Mouse (Mus musculus) skeletal muscle tissue, adult 2 months (tissue): ENCODE measurements around the gene Siah1a.

Experiments
- DNase-seq: peaks from one replicate; pipeline ENCODE4 v3.0.0-alpha.2; 2012; ENCODE audit warnings: low read depth, low spot score

Siah1a gene

DNA sequence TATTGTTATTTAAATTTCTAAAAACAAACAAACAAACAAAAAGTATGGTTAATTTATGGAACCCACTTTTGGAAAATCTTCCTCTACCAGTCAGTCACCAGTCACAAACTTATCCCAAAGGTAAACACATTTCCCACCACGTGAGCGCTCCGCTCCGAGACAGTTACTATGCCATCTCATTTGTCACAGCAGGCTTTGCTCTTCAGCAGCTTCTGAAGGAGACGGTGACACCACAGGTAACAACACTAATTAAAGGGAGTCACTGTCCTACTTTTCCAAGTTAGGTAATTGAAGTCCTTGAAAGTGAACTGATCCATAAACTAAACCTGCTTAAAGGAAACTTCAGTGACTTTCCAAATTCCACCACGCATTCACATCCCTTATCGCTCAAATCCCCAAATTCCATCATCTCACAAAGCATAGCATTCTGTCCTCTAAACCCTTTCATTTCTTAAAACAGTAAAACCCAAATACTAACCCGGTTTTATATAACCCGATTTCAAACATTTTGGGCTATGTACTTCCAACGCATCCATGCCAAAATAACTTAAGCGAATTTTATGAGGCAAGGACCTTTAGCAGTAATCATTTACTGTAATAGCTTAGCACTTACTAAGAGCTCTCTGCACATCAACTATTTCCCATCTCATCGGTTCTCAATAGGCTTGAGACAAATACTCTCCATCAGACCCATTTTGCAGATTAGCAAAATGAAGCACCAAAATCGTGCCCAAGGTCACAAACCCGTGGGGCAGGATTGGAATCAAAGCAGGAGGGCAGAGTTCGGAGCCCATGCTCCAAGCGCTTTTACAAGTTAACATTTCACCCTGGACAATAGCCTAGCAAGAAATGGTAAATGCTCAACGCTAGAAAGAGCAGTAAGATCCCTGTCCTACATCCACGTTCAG, 1.2 kb downstream of the Siah1a start:
- DNase-seq: no peak

DNA sequence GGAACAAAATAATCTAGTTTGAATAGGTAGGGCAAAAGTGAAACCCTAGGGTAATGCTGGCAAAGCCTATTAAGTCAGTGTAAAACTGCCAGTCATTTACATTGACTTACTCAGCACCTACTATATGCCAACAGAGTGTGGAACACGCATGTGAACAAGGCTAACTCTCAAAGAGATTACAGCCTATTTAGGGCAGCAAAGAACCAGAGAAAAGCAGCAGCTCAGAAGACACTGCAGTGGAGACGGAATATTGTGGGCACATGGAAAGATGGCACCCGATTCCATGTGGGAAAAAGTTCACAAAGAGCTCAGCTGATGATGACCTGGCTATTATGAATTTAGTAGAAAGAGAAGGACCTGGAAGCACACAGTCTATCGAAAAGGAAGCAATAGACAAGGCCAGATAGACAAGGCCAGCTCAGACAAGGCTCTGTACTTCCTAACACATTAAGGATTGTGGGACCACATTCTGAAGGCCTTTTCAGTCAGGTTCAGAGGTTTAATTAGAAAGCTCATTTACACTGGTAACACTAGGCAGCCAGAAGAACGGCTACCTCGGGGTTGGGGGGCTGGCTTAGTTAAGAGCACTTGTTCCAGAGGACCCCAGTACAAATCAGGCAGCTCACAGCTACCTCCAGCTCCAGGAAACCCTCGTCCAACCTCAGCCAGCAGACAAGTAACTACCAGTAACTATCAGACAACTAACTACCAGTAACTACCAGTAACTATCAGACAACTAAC, 3.0 kb downstream of the Siah1a start:
- DNase-seq: no peak

- DNase-seq: no peak
These were observed 4.1 kb downstream of the Siah1a start for GRCm38 (mm10) chr8:86741627-86742026.

DNA sequence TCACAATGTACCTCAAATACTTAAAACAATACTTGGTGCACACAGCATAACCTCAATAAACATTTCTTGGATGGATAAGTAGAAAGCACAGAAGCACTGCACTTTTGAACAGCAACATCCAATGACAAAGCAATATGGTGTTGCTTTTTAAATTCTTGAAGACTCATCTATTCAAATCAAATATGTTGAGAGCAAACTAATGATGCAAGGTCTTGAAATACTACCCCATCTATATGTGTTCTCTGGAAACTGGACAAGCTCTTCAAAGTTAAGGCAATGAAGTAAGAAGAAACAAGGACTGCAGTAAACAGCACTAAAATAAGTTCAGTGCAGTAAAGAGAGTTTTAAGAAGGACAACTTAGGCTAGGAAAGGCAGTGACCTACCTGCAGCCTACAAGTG, 4.8 kb downstream of the Siah1a start:
- DNase-seq: no peak

DNA sequence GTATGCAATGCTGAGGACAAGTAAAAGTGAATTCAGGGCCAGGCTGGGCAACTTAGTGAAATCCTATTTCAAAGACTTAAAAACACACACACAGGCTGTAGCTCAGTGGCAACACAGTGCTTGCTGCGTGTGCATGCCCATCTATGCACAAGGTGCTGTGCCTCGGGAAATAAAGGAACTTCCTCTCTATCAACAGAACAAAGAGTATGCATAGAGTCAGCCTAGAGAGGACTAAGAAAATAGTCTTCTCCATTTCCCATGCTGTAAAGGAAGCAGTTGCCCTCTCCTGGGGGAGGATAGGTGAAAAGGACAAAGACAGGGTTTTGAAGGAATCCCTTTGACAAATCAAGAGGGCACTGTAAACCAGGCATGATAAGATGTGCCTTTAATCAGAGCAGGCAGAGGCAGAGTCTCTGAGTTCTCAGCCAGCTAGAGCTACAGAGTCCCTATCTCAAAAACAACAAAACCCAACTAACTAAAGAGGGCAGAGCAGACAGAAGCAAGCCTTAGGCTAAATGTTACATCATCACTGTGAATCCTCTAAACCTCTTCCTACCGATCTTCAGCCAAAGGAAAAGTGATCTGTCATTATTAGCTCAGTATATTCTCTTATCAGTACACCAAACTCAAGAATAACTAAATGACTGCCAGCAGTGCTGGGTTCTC, 10.2 kb downstream of the Siah1a start:
- no peak for DNase-seq

DNA sequence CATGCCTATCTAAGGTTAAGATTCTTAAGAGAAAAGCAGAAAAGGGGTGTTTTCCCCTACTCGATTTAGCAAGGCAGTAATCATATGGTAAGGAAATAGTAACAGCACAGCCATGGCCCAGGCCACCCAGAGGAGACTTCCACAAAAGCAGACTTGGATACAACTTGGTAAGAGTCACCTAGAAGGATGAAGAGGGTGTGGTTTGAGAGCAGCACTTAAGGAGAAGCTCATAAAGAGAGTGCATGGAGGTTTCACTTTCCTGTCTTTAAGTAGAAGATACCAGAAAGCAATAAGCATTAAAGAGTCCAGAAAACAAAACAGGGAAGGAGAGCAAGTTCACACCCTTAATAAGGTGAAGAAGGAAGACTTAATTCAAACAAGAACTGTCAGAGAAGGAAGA, 10.8 kb downstream of the Siah1a start:
- DNase-seq: no peak

DNA sequence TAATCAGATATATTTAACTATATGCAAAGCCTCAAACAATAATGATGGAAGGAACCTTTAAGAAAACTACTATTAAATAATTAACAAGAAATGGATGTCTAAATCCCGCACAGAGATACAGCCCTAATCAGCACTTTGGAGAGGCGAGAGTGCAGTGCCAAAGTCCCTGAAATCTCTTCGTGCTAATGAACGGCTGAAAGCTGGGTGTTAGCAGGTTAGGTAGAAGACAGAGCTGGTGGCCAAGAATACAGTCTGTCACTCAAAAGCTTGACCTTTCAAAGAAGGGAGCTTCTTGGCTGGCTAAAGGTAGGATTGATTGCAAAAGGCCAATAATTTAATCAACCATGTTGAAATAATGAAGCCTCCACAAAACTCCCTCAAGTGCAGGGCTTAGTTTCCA, 11.6 kb downstream of the Siah1a start:
- no peak for DNase-seq

GRCm38 (mm10) chr8:86730860-86731259, 14.9 kb downstream of the Siah1a start:
- no peak for DNase-seq

DNA sequence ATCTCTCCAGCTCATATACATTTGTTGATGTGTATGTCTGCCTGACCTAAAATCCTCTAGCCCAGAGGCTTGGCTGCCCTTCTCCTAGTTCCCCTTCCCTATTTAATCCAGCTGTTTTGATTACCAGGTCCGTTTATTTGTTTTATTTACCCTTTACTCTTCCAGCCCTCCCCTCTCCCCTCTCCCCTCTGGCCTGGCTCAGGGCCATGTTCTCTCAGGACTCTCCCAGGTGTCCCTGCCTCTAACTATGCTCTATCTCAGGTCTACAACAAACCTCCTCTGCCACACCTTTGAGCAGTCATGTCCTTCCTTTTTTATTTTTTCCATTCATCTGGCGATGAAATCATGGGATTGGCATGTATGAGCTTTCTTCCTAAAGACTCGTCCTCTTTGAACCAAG, 15.4 kb downstream of the Siah1a start:
- DNase-seq: no peak

DNA sequence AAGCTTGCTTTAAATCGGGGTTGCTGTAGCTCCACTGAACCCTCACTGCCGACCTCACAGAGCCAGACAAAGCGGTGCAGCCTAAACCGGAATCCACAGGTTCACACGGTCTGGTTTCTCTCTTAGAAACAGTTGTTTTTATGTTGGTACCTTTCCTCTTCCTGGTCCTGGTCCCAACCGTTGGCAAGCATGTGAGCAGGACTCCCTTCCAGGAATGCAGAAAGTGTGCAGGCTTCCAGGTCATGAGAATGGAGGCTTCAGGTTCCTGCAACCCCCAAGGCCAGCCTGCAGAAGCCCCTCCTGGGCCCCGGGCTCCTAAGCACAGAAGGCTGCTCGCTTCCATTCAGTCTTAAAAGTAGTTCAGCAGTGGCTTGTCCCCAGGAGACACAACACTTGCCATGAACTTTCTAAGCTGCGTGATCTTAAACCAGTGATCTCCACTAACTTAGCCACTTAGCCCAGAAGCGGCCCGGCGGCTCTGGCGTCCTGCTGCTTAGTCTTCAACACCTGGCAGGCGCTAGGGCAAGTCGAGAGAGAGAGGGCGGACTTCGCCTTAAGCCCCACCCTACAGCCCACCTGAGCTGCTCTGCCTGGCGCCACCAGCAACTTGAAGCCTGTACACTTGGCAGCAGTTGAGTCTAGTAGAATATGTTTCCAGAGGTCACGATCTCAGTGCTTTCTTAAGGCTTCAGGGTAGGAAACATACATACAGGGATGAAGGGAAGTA, 17.3 kb downstream of the Siah1a start:
- no peak for DNase-seq

DNA sequence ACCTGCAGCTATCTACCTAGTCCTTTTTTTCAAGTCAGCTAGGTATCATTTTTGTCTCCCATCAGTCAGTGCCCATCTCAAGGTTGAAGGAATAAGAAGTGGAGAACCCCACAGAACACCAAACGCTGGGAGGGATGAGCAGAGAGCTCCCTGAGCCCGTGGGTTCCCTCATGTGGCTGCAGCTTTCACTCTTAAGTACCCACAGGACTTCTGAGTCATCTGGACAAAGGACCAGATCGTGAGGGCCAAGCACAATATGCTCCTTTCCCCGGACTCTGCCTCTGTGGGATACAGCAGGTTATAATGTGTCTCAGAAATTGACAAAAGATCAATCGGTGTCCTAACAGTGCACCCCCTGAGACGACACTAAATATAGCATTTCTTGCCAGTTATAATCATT, 18.8 kb downstream of the Siah1a start:
- DNase-seq: no peak

DNA sequence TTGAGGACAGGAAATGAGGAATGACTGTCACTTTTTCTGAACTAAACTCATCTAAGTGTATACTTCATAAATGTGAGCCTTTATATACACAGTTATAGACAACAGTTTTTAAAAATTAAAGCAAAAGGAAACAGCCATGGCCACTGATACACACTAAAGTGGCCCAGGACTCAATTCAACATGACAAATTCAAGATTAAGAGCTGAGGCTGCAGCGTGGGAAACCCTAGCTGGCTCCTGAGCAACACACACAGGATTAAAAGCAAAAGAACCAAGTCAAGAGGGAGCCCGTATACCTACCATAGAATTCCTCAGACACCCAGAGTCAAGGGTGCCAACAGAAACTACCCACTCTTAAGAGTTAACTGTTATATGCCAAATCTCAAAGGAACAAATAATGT, 24.2 kb downstream of the Siah1a start:
- DNase-seq: no peak

DNA sequence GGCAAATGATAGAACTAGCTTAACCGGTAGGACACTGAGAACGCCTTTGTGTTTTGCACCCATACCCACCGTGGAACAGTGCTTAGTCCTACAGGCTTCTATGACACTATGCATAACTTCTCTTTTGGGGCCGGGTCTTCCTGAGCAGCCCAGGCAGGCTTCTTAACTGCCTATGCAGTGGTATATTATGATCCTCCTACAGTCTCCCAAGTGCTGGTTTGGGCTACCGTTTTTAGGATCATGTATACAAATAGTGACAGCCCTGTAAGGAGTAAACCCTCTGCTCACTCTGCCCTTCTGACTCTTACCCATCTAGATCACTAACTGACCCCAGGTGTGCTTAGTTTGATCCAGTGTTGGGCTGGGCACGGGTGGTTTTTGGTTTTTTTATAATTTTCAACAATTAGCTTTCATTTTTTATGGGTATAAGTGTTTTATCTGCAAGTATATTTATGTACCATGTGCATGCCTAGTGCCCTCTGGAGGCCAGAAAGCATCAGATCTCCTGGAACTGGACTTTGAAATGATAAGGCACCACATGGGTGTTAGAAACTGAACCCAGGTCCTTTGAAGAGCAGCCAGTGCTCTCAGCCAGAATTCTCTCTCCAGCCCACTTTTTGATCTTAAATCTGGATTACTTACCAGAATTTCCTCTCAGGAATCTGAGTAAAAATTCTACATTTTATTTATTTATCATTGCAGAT, 24.8 kb downstream of the Siah1a start:
- DNase-seq: no peak

DNA sequence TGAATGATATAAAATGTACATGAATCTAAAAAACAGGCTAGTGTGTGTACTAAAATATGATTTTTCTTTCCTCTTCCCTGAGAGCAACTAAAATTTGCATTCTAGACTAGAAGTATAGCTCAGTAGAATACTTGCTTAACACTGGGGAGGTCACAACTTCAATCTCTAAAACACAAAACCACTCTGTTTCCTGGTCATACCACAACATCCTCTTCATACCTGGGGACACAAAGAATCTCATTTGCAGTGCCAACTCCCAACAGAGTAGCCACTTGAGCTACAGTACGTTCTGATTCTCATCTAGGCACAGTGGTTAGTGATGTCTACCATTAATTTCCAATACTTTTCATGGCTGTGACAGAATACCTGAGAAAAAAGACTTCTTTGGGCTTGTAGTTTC, 26.4 kb downstream of the Siah1a start:
- DNase-seq: no peak

DNA sequence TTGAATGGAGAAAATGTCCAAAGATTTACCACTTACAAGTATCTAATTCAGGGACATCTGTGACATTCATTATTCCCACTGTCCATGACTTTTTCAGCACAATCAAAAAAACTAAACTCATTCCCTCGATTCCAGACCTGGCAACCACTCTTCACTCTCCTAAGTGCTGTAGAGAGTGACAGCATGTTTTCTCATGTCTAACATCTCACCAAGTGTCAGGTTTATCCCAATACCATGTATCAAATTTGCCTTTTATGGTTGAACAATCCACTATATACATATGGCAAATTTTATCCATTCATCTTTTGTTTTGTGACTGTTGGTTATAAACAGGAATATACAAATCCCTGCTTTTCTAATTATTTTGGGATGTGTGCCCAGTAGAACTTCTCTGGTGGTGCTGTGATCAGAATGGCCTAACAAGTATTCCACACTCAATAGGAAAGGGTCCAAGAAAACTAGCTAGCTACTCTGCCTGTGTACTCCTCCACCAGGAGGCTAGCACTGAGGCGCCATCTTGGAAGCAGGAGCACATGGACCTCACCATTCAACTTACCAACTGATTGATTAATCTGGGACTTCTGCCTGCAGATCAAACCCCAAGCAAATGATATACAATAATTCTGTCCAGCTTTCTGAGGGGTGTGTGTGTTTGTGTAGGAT, 27.3 kb downstream of the Siah1a start:
- DNase-seq: no peak

DNA sequence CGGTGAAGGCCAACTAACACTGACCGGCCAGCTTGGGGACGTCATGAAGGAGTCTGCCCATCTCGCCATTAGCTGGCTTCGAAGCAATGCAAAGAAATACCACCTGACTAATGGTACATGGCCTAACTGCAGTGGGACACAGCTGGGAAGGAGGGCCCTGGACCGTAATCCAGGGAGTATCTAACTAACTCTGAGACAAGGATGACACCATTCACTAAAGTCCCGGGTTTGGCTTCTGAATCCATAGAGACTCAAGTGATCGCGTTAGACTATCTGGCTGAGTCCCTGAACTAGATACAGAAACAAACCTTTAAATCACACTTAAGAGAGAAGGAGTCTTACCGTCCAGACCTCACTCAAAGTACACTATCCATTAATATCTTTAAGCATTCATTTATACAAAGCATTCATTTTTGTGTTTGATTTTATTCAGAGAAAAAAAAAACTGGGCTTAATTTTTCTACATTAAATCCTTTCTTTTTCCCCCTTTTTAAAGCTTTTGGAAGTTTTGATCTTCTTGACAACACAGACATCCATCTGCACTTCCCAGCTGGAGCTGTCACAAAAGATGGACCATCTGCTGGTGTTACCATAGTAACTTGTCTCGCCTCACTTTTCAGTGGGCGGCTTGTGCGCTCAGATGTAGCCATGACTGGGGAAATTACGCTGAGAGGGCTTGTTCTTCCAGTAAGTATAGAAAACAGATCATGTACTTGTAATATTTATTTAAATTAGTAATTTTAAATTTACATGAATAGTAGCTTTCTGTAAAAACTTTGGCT, 32.1 kb downstream of the Siah1a start:
- DNase-seq: no peak

DNA sequence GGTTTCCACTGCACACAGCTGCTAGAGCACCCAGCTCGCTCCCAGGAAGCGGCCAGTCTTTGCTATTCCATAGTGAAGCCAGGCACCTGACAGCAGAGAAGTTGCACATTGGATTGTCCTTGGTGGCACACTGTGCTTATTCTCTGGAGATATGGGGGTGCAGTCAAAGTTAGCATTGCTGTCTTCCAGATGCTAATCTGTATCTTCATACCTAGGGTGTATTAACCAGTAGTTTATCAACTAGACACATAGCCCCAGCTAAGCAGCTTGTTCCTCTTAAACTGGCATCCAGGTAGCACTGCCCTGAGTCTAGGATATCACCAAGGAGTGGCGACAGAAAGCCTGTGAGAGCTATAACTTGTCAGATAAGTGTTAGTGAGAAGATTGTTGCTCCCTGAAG, 33.1 kb downstream of the Siah1a start:
- no peak for DNase-seq

GRCm38 (mm10) chr8:86707873-86708272, 37.9 kb downstream of the Siah1a start:
- DNase-seq: no peak

GRCm38 (mm10) chr8:86706756-86707155, 39.0 kb downstream of the Siah1a start:
- no peak for DNase-seq

- no peak for DNase-seq
These were observed 40.4 kb downstream of the Siah1a start for GRCm38 (mm10) chr8:86705317-86705716.
